Mouse (Mus musculus) kidney, adult 2 months (tissue): ENCODE results near the gene Rbfox1.

Experiments used
- CTCF ChIP-seq: fragments of 200-500 bp; conservative IDR thresholded peaks from 2 replicates; pipeline ENCODE4 v1.5.1; 2011; ENCODE audit warnings: low read depth, mild to moderate bottlenecking, control low read depth, low read length, moderate library complexity, mixed read lengths; ENCODE audit not compliant: insufficient read depth, insufficient read length
- POLR2A ChIP-seq: fragments of 200-500 bp; IDR thresholded peaks from one replicate; pipeline ENCODE4 v1.6.1; 2011; ENCODE audit warnings: low read depth, low read length, control low read depth

GRCm38 (mm10) chr16:6169346-6169745 is 284.2 kb downstream of the Rbfox1 start:
- TF ChIP-seq CTCF (no peak), POLR2A (no peak)
